Mouse (Mus musculus) spleen, adult 2 months (tissue): ENCODE results near the gene Reg3b. TPM values are rescaled to one million over a fixed set of nuclear protein-coding genes. Genes with fewer than 3 reads are reported as not detected.

ENCODE experiments used
- DNase-seq, 2 experiments: peaks; one replicate each; pipeline versions ENCODE4 v3.0.0 to v3.0.0-alpha.2; 2012 to 2021; ENCODE audit warnings: low spot score in 2 of 2, low read depth in 1 of 2
- H3K27ac ChIP-seq: fragments of 200-500 bp; 2 replicates; pipeline ENCODE4 v1.5.1; 2012; ENCODE audit warnings: low read length, inconsistent platforms; ENCODE audit not compliant: insufficient read depth
- H3K27me3 ChIP-seq: fragments of 200-500 bp; 2 replicates; pipeline ENCODE4 v1.6.1; 2012; ENCODE audit warnings: mild to moderate bottlenecking, moderate library complexity, low read length, inconsistent platforms; ENCODE audit not compliant: control insufficient read depth, insufficient read depth
- H3K36me3 ChIP-seq: fragments of 200-500 bp; 2 replicates; pipeline ENCODE4 v1.6.1; 2012; ENCODE audit warnings: mild to moderate bottlenecking, low read length, inconsistent platforms; ENCODE audit not compliant: control insufficient read depth, insufficient read depth
- H3K4me1 ChIP-seq: fragments of 200-500 bp; 2 replicates; pipeline ENCODE4 v1.6.1; 2011; ENCODE audit warnings: inconsistent platforms; ENCODE audit not compliant: control insufficient read depth, insufficient read depth, insufficient read length
- H3K4me3 ChIP-seq: fragments of 200-500 bp; 2 replicates; pipeline ENCODE4 v1.5.1; 2011; ENCODE audit warnings: mild to moderate bottlenecking, inconsistent platforms; ENCODE audit not compliant: insufficient read depth, insufficient read length; ENCODE audit errors: extremely low read depth
- CTCF ChIP-seq: fragments of 200-500 bp; IDR thresholded peaks from 2 replicates; pipeline ENCODE4 v1.5.1; 2011; ENCODE audit warnings: mild to moderate bottlenecking, inconsistent platforms; ENCODE audit not compliant: insufficient read depth, insufficient read length, insufficient replicate concordance; ENCODE audit errors: extremely low read depth
- POLR2A ChIP-seq: fragments of 200-500 bp; IDR thresholded peaks from 2 replicates; pipeline ENCODE4 v1.6.1; 2011; ENCODE audit warnings: low read depth, low read length, inconsistent platforms
- WGBS: fragments of 180-500 bp; shearing (Covaris S2); methylation state at CpG from one replicate; pipeline ENCODE4 v1.1.7; 2018; 5-methylcytosine and 5-hydroxymethylcytosine counted together
- polyA plus RNA-seq: library from polyadenylated mRNA; depleted of rRNA; stranded (reverse); fragments of >200 nt; gene quantifications from 2 replicates; pipeline ENCODE4 v1.2.3, GENCODE M21; 2012; rRNA removed

The Reg3b gene
- polyA plus RNA-seq, result 2.5 and 5.1 TPM in 2 replicates

GRCm38 (mm10) chr6:78370357-78370756, at the start of gene Reg3b:
TSS of gene Reg3b (plus strand) at chr6:78370657.
- WGBS, result 95% methylated on average over 2 of the region's 2 CpGs
- Histone ChIP-seq H3K4me1 (no peaks in the 10 kb centered on the region), H3K27ac (no peak within 1 kb of the TSS), H3K4me3 (no peak within 1 kb of the TSS), H3K27me3 (no peaks in the 10 kb centered on the region), H3K36me3 (no peaks in the 10 kb centered on the region)
- no peak for DNase-seq
- TF ChIP-seq CTCF (no peak), POLR2A (no peak)

- no peak for DNase-seq
- Histone ChIP-seq H3K4me3 (no peak overlapping the region), H3K27me3 (no peaks in the 10 kb centered on the region), H3K27ac (no peak overlapping the region), H3K36me3 (no peaks in the 10 kb centered on the region), H3K4me1 (no peaks in the 10 kb centered on the region)
- no peak for TF ChIP-seq CTCF
- no peak for TF ChIP-seq POLR2A
Observed at GRCm38 (mm10) chr6:78327798-78328197, 42.7 kb upstream of the Reg3b start.

GRCm38 (mm10) chr6:78329166-78329565, 41.3 kb upstream of the Reg3b start:
- H3K27ac ChIP-seq, result no peak overlapping the region
- WGBS, result 80% methylated on average over 2 of the region's 2 CpGs
- no peak overlapping the region for H3K4me3 ChIP-seq
- no peaks in the 10 kb centered on the region for H3K27me3 ChIP-seq
- no peaks in the 10 kb centered on the region for H3K36me3 ChIP-seq
- no peaks in the 10 kb centered on the region for H3K4me1 ChIP-seq
- no peak for DNase-seq
- TF ChIP-seq CTCF (no peak), POLR2A (no peak)

- H3K4me3 ChIP-seq, result no peak overlapping the region
- WGBS, result 37% methylated on average over 7 of the region's 7 CpGs
- H3K4me1 ChIP-seq, result no peaks in the 10 kb centered on the region
- DNase-seq, result no peak
- no peaks in the 10 kb centered on the region for H3K27me3 ChIP-seq
- no peak overlapping the region for H3K27ac ChIP-seq
- no peak for TF ChIP-seq POLR2A
- H3K36me3 ChIP-seq, result no peaks in the 10 kb centered on the region
Observed at GRCm38 (mm10) chr6:78331919-78332569, 38.4 kb upstream of the Reg3b start.

GRCm38 (mm10) chr6:78340296-78340695, 30.2 kb upstream of the Reg3b start:
- no peak for DNase-seq
- TF ChIP-seq POLR2A, result no peak
- no peak for TF ChIP-seq CTCF
- Histone ChIP-seq H3K27me3 (no peaks in the 10 kb centered on the region), H3K36me3 (no peaks in the 10 kb centered on the region), H3K27ac (no peak overlapping the region), H3K4me1 (no peaks in the 10 kb centered on the region), H3K4me3 (no peak overlapping the region)

GRCm38 (mm10) chr6:78341689-78342088, 28.8 kb upstream of the Reg3b start:
- Histone ChIP-seq H3K27me3 (no peaks in the 10 kb centered on the region), H3K4me1 (no peaks in the 10 kb centered on the region), H3K27ac (no peak overlapping the region), H3K4me3 (no peak overlapping the region), H3K36me3 (no peaks in the 10 kb centered on the region)
- no peak for DNase-seq
- 74% methylated on average over 2 of the region's 2 CpGs for WGBS
- TF ChIP-seq POLR2A, result no peak
- TF ChIP-seq CTCF, result no peak

- 58% methylated on average over 2 of the region's 2 CpGs for WGBS
- H3K27ac ChIP-seq, result no peak overlapping the region
- H3K4me1 ChIP-seq, result no peaks in the 10 kb centered on the region
- no peak overlapping the region for H3K4me3 ChIP-seq
- no peak for DNase-seq
- no peak for TF ChIP-seq CTCF
- no peak for TF ChIP-seq POLR2A
- no peaks in the 10 kb centered on the region for H3K36me3 ChIP-seq
- H3K27me3 ChIP-seq, result no peaks in the 10 kb centered on the region
Observed at GRCm38 (mm10) chr6:78361971-78362563, 8.4 kb upstream of the Reg3b start.
